Mouse (Mus musculus) kidney, adult 9 months (tissue): ENCODE data around the gene D430042O09Rik.
"Not testable (repeated sequence)": the region's sequence is repeated elsewhere in the genome, so short reads cannot be mapped to it uniquely, and the experiment has no call there.

ENCODE experiments used
- DNase-seq: peaks from one replicate; pipeline ENCODE4 v3.0.0; 2022

Gene D430042O09Rik

GRCm38 (mm10) chr7:125707593-125708022, at the start of gene D430042O09Rik, which contains the start of gene Gtf3c1:
D430042O09Rik (plus strand) TSS chr7:125707888.
Gtf3c1 (minus strand) TSS chr7:125707780.
- DNase-seq, result peak; percentile 100

- no peak for DNase-seq
Measured at GRCm38 (mm10) chr7:125663654-125664053, 44.0 kb upstream of the D430042O09Rik start.

- no peak for DNase-seq
Measured at GRCm38 (mm10) chr7:125670865-125671264, 36.8 kb upstream of the D430042O09Rik start.

- DNase-seq, result no peak
Measured at GRCm38 (mm10) chr7:125671396-125671795, 36.3 kb upstream of the D430042O09Rik start.

GRCm38 (mm10) chr7:125674916-125675315, 32.8 kb upstream of the D430042O09Rik start:
- DNase-seq, result peak; percentile 49

- peak; percentile 40 for DNase-seq
Measured at GRCm38 (mm10) chr7:125678756-125679155, 28.9 kb upstream of the D430042O09Rik start.

- DNase-seq, result no peak
Measured at GRCm38 (mm10) chr7:125679936-125680335, 27.8 kb upstream of the D430042O09Rik start.

GRCm38 (mm10) chr7:125690516-125690915, 17.2 kb upstream of the D430042O09Rik start:
- no peak for DNase-seq

- DNase-seq, result no peak
Measured at GRCm38 (mm10) chr7:125694056-125694455, 13.6 kb upstream of the D430042O09Rik start.

- DNase-seq, result no peak
Measured at GRCm38 (mm10) chr7:125702791-125703190, 4.9 kb upstream of the D430042O09Rik start.

GRCm38 (mm10) chr7:125707186-125707585, 502 bp upstream of the D430042O09Rik start:
- DNase-seq, result peak; percentile 77

- DNase-seq, result no peak
Measured at GRCm38 (mm10) chr7:125708100-125708499, 412 bp downstream of the D430042O09Rik start.

GRCm38 (mm10) chr7:125713542-125714055, 5.9 kb downstream of the D430042O09Rik start:
- DNase-seq, result not testable (repeated sequence)

GRCm38 (mm10) chr7:125714803-125715202, 7.1 kb downstream of the D430042O09Rik start:
- DNase-seq, result no peak

GRCm38 (mm10) chr7:125716724-125717123, 9.0 kb downstream of the D430042O09Rik start:
- DNase-seq, result peak; percentile 17

- peak; percentile 20 for DNase-seq
Measured at GRCm38 (mm10) chr7:125717612-125718011, 9.9 kb downstream of the D430042O09Rik start.

- DNase-seq, result no peak
Measured at GRCm38 (mm10) chr7:125720370-125720769, 12.7 kb downstream of the D430042O09Rik start.

- DNase-seq, result no peak
Measured at GRCm38 (mm10) chr7:125721033-125721432, 13.3 kb downstream of the D430042O09Rik start.

- DNase-seq, result peak; percentile 46
Measured at GRCm38 (mm10) chr7:125722127-125722526, 14.4 kb downstream of the D430042O09Rik start.

GRCm38 (mm10) chr7:125723189-125723972, 15.7 kb downstream of the D430042O09Rik start:
- DNase-seq, result no peak

GRCm38 (mm10) chr7:125731679-125732078, 24.0 kb downstream of the D430042O09Rik start:
- DNase-seq, result peak; percentile 46

GRCm38 (mm10) chr7:125733791-125734190, 26.1 kb downstream of the D430042O09Rik start:
- DNase-seq, result no peak

GRCm38 (mm10) chr7:125736366-125737015, 28.8 kb downstream of the D430042O09Rik start:
- DNase-seq, result peak; percentile 76

- no peak for DNase-seq
Measured at GRCm38 (mm10) chr7:125740521-125740920, 32.8 kb downstream of the D430042O09Rik start.
